In the genomic region with DNA sequence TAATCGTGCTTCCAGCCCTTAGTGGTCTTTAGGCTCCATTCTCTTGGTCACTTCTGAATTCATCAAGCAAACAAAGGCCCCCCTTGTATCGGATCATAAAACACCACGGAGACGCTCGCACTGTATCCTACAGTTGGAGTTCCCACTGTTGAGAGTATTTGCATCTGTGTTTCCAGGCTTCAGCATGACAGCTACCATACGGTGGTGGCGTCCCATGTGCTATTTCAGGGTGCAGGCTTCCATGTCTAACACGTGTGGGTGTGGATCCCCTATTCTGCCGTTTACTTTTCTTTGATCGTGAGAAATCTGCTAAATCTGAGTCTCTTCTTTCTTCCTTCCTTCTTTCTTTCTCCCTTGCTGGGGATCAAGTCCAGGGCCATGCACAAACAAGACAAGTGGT, we compare ENCODE assay signal across 13 mouse cellular contexts. TPM values are rescaled to one million over a fixed set of nuclear protein-coding genes. Genes with fewer than 3 reads are reported as not detected.
DNase-seq lines count a peak whose midpoint lies in the region; ATAC-seq and TF ChIP-seq lines count a peak whose summit lies in the region.
"Had no signal": no experiment of that assay in that cellular context is flagged by ENCODE, and none has a peak within 500 bp of the region (broad histone marks: within the 10 kb centered on the region; RNA-seq: fewer than 3 reads in every experiment).

No protein-coding gene starts in this region.

- H3K9ac ChIP-seq in liver, embryonic 12.5 days, result no peak overlapping the region
- H3K9ac ChIP-seq: hindbrain, embryonic 12.5 days; intestine, embryonic 15.5 days; liver, embryonic 14.5 days had no signal

- H3K9me3 ChIP-seq in liver, embryonic 12.5 days (replicated peaks), result no peaks in the 10 kb centered on the region
- H3K9me3 ChIP-seq: hindbrain, embryonic 12.5 days; intestine, embryonic 15.5 days had no signal

- no peaks in the 10 kb centered on the region for H3K27me3 ChIP-seq in liver, embryonic 12.5 days (replicated peaks)
- H3K27me3 ChIP-seq: hindbrain, embryonic 12.5 days; intestine, embryonic 15.5 days had no signal

- H3K36me3 ChIP-seq in liver, embryonic 12.5 days, result no peaks in the 10 kb centered on the region
- H3K36me3 ChIP-seq: hindbrain, embryonic 12.5 days; intestine, embryonic 15.5 days had no signal

- H3K4me1 ChIP-seq in liver, embryonic 12.5 days, result peaks cover 4% of the 10 kb centered on the region
- no peaks in the 10 kb centered on the region for H3K4me1 ChIP-seq in lung, adult 2 months (ENCODE audit: control insufficient read depth, insufficient read depth, low read length)
- H3K4me1 ChIP-seq: intestine, embryonic 15.5 days had no signal

- peak; percentile 51 for DNase-seq in layer of hippocampus, adult 11-12 months (ENCODE audit: low spot score)
- DNase-seq in layer of hippocampus, postnatal 25 days (ENCODE audit: extremely low spot score in 1 of 2, low spot score in 1 of 2), result no peak
- DNase-seq in frontal cortex, postnatal 36 days (ENCODE audit: low spot score in 2 of 2), result peak; percentile 42 to 76
- peak; percentile 28 to 58 for DNase-seq in left cerebral cortex, adult 9 months (ENCODE audit: low spot score in 2 of 2)
- DNase-seq in telencephalon, adult 2 months (ENCODE audit: low read depth, low spot score), result peak; percentile 63
- no peak for DNase-seq in lung, adult 2 months
- DNase-seq: cerebellum, adult 18-20 months; lung, postnatal 10 days had no signal

- H3K4me2 ChIP-seq in liver, embryonic 12.5 days, result no peak overlapping the region
- H3K4me2 ChIP-seq: hindbrain, embryonic 12.5 days; intestine, embryonic 15.5 days had no signal

- no peak overlapping the region for H3K4me3 ChIP-seq in liver, embryonic 12.5 days
- H3K4me3 ChIP-seq in lung, adult 2 months (replicated peaks; ENCODE audit: extremely low read depth, low read depth, low read length), result no peak overlapping the region
- H3K4me3 ChIP-seq: hindbrain, embryonic 12.5 days; intestine, embryonic 15.5 days had no signal

- ATAC-seq in liver, embryonic 12.5 days, result no peak
- ATAC-seq: intestine, embryonic 15.5 days had no signal

- TF ChIP-seq POLR2A in lung, adult 2 months (IDR thresholded peaks at IDR 0.05; ENCODE audit: borderline replicate concordance, extremely low read depth, low read depth, low read length), result no peak

- H3K27ac ChIP-seq in liver, embryonic 12.5 days, result no peak overlapping the region
- H3K27ac ChIP-seq: hindbrain, embryonic 12.5 days; intestine, embryonic 15.5 days; kidney, postnatal 0 days; liver, embryonic 14.5 days had no signal

- no peak for TF ChIP-seq CTCF in lung, adult 2 months (IDR thresholded peaks at IDR 0.05; ENCODE audit: insufficient read depth, low read length)

- WGBS in liver, embryonic 12.5 days (ENCODE audit: insufficient replicate concordance), result 78% methylated on average over 10 of the region's 10 CpGs
- WGBS in lung, adult 2 months, result 79% methylated on average over 10 of the region's 10 CpGs

RNA-seq across cellular contexts. Expression of a gene that starts 14.0 kb away (rescaled TPM):
- total RNA-seq in layer of hippocampus, postnatal 25 days (2021), result 100 to 1,000 TPM; 675 to 811 TPM
- polyA plus RNA-seq in liver, embryonic 12.5 days (2016; fragmentation: Nextera tagmentation; extraction: Ambion mirVana), result 9.0 and 10.1 TPM in 2 replicates
- polyA plus RNA-seq in lung, adult 2 months (2012; rRNA removed), result 2.5 and 5.8 TPM in 2 replicates

Comparison
In these comparisons a context has a peak if more than half of its experiments do, and no peak if none do; other contexts are left out.
1. DNase-seq: peak in layer of hippocampus, adult 11-12 months (single experiment), frontal cortex, postnatal 36 days (2 of 2), left cerebral cortex, adult 9 months (2 of 2) and telencephalon, adult 2 months (single experiment); none in layer of hippocampus, postnatal 25 days (0 of 2) and lung, adult 2 months (single experiment).